Mouse (Mus musculus) kidney, embryonic 16.5 days (tissue): ENCODE measurements at regions not wholly inside any gene's neighbourhood (a gene's known extent, or its start where the extent isn't known, plus 50 kb on each side); places are given as distances from the start of the nearest gene placed in this dataset.
"Not testable (repeated sequence)": the region's sequence is repeated elsewhere in the genome, so short reads cannot be mapped to it uniquely, and the experiment has no call there.

Experiments
- ATAC-seq: fragments of 200-750 bp; cut with Nextera tagmentation; 2 replicates; pipeline ENCODE4 v1.8.0; 2017; ENCODE audit warnings: moderate TSS enrichment; ENCODE audit not compliant: low FRiP score, low TSS enrichment
- H3K27ac ChIP-seq: fragments of 300-500 bp; sonication (generic); 2 replicates; pipeline ENCODE4 v1.5.1; 2014; ENCODE audit warnings: low read length
- H3K27me3 ChIP-seq: fragments of 300-500 bp; sonication (generic); 2 replicates; pipeline ENCODE4 v1.6.1; 2014; ENCODE audit warnings: low read length, control low read depth, mixed read lengths; ENCODE audit not compliant: insufficient read depth
- H3K36me3 ChIP-seq: fragments of 300-500 bp; sonication (generic); 2 replicates; pipeline ENCODE4 v1.6.1; 2014; ENCODE audit warnings: low read length, control low read depth, mixed read lengths; ENCODE audit not compliant: insufficient read depth
- H3K4me1 ChIP-seq: fragments of 300-500 bp; sonication (generic); 2 replicates; pipeline ENCODE4 v1.6.1; 2014; ENCODE audit warnings: low read length, control low read depth, mixed read lengths; ENCODE audit not compliant: insufficient read depth
- H3K4me2 ChIP-seq: fragments of 300-500 bp; sonication (generic); replicated peaks from 2 replicates; pipeline ENCODE4 v1.6.1; 2014; ENCODE audit warnings: low read depth, low read length
- H3K4me3 ChIP-seq: fragments of 300-500 bp; sonication (generic); 2 replicates; pipeline ENCODE4 v1.5.1; 2014; ENCODE audit warnings: mild to moderate bottlenecking, low read length
- H3K9ac ChIP-seq: fragments of 300-500 bp; sonication (generic); replicated peaks from 2 replicates; pipeline ENCODE4 v1.6.1; 2014; ENCODE audit warnings: low read length
- H3K9me3 ChIP-seq: fragments of 300-500 bp; sonication (generic); 2 replicates; pipeline ENCODE4 v1.6.1; 2016; ENCODE audit warnings: low read length, control low read depth
- WGBS: fragments of 180-500 bp; shearing (Covaris S2); extraction: QIAGEN DNeasy Blood & Tissue Kit; methylation state at CpG from one replicate; pipeline ENCODE4 v1.1.7; 2014; 5-methylcytosine and 5-hydroxymethylcytosine counted together

DNA sequence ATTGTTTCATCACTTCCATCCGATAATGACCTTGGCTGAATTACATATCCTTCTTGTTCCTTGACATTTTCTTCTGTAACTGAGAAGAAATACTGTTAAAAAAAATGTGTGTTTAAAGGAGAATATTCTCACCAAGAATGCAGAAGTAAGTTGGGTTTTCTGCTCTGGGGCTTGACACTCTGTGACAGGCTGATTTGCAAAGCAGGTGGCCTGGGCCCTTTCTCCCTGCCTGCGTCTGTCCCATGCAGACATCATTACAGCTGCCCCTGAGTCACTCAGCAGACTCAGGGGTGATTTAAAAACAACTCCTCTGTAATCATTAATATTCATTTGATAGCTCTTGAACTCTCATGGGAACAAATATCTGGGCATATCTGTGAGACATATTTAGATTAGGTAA is 229.4 kb upstream of the Synpr start:
- Histone ChIP-seq H3K9me3 (no peaks in the 10 kb centered on the region), H3K9ac (no peak overlapping the region), H3K4me1 (no peaks in the 10 kb centered on the region), H3K4me3 (no peak overlapping the region), H3K27me3 (no peaks in the 10 kb centered on the region), H3K4me2 (no peak overlapping the region), H3K27ac (no peak overlapping the region), H3K36me3 (no peaks in the 10 kb centered on the region)
- WGBS: 61% methylated on average over 2 of the region's 2 CpGs
- no peak for ATAC-seq

DNA sequence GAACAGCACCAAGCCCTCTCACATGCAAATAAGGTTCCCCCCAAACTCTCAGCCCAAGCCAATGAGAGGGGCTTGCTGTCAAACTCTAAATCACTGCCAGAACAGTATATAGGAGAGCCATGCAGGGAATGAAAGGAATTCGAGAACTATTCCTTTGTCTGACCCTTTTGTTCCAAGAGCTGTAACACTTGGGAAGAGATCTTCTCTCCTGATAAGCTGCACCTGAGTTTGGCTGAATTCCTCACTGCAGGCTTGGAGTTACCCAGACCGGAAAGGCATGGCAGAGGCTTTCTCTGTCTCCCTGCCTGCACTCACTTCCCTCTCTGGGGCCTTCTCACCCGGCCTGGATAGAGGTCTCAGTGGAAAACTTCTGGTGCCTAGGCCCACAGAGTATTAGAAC is 219.7 kb upstream of the Cadps start:
- not testable (repeated sequence) for H3K4me2 ChIP-seq, H3K9ac ChIP-seq, H3K36me3 ChIP-seq, H3K9me3 ChIP-seq, H3K27ac ChIP-seq, H3K4me3 ChIP-seq, ATAC-seq, H3K4me1 ChIP-seq, H3K27me3 ChIP-seq
- 29% methylated on average over 3 of the region's 3 CpGs for WGBS

DNA sequence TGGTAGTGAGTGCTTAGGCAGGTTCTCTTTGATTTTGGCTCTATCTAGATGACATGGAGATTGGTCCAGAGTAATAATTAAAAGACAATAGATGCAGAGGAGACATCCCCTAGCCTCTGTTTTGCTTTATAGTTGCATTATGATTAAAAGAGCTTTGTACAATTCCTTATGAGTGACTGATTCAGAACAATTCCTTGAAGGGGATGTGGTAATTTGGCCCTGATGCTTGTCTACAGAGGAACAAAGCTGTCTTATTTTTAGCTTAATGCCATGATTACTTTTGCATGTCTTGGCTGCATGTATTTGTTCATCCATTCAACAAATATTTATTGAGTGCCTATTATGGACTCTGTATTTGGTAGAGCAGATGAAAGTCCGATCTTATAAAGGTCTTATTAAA is 218.9 kb upstream of the Cadps start:
- H3K4me3 ChIP-seq: no peak overlapping the region
- no peaks in the 10 kb centered on the region for H3K36me3 ChIP-seq
- no peak overlapping the region for H3K9ac ChIP-seq
- H3K27me3 ChIP-seq: no peaks in the 10 kb centered on the region
- no peak for ATAC-seq
- no peaks in the 10 kb centered on the region for H3K4me1 ChIP-seq
- 77% methylated on average over 1 of the region's 1 CpGs for WGBS
- no peak overlapping the region for H3K4me2 ChIP-seq
- no peaks in the 10 kb centered on the region for H3K9me3 ChIP-seq
- no peak overlapping the region for H3K27ac ChIP-seq

GRCm38 (mm10) chr14:13040176-13040575 is 217.3 kb upstream of the Cadps start:
- no peaks in the 10 kb centered on the region for H3K4me1 ChIP-seq
- ATAC-seq: no peak
- no peaks in the 10 kb centered on the region for H3K27me3 ChIP-seq
- WGBS: 82% methylated on average over 2 of the region's 2 CpGs
- H3K4me3 ChIP-seq: no peak overlapping the region
- H3K36me3 ChIP-seq: no peaks in the 10 kb centered on the region
- no peak overlapping the region for H3K27ac ChIP-seq
- no peak overlapping the region for H3K4me2 ChIP-seq
- no peaks in the 10 kb centered on the region for H3K9me3 ChIP-seq
- no peak overlapping the region for H3K9ac ChIP-seq

DNA sequence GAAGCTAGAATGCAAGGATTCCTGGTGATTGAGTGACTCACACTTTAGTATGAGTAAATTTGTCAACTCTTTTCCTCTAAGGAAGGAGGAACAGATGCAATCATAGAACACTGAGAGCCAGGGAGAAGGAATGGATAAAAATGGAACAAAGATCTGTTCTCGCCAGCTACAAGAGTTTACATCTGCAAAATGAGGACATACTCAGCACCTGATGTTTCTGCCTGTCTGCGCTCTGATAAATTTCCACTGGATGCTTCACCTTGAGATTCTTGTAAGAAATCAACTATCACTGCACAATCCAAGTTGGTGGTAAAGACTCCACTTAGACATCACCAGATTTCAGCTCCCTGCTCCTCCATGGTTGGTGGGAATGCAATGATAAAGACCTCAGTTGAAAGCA is 214.5 kb upstream of the Cadps start:
- no peak for ATAC-seq
- H3K4me1 ChIP-seq: no peaks in the 10 kb centered on the region
- H3K9ac ChIP-seq: no peak overlapping the region
- H3K9me3 ChIP-seq: no peaks in the 10 kb centered on the region
- H3K27me3 ChIP-seq: no peaks in the 10 kb centered on the region
- no peak overlapping the region for H3K4me3 ChIP-seq
- WGBS: 89% methylated on average over 2 of the region's 2 CpGs
- no peak overlapping the region for H3K4me2 ChIP-seq
- no peaks in the 10 kb centered on the region for H3K36me3 ChIP-seq
- no peak overlapping the region for H3K27ac ChIP-seq

GRCm38 (mm10) chr14:13029794-13030193 is 206.9 kb upstream of the Cadps start:
- Histone ChIP-seq H3K9me3 (no peaks in the 10 kb centered on the region), H3K4me1 (no peaks in the 10 kb centered on the region), H3K27ac (no peak overlapping the region), H3K4me3 (no peak overlapping the region), H3K36me3 (no peaks in the 10 kb centered on the region), H3K4me2 (no peak overlapping the region), H3K27me3 (no peaks in the 10 kb centered on the region), H3K9ac (no peak overlapping the region)
- no peak for ATAC-seq
- 72% methylated on average over 2 of the region's 2 CpGs for WGBS

DNA sequence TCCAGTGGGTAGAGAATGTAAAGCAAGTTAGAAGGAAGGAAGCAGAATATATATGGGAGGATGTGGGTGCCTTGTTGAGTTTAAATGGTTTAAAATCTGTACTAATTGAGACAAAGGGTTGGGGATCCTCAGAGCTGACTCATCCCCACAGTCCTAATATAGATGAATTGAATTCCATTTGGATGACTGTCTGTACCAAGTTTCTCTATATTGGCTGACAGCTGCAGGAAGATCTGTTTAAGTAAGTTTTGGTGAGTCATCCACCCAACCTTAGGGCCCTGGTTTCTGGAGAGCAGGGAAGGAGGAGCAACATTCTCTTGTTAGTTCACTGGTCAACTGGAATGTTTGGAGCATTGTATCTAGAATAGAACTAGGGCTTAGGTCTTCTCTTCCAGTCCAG is 199.9 kb upstream of the Cadps start:
- H3K4me2 ChIP-seq: no peak overlapping the region

DNA sequence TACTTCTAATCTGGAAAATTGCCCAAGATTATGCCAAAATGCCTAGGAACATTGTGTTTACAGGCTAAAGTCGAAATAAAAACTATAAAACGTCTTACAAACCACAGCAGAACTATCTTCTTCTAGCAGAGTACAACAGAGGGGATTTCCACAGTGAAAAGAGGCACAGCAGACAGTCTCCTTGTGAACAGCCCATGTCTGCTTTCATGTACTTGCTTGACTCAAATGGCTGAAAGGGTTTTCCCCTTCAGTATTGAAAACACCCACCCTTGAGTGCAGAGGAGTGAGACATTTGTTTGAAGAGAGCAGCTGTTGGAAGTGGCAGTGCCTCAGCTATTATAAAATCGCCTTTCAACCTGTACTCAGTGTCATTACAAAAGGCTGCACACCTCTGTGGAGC is 188.2 kb upstream of the Cadps start:
- Histone ChIP-seq H3K4me2 (no peak overlapping the region), H3K9me3 (no peaks in the 10 kb centered on the region), H3K4me1 (no peaks in the 10 kb centered on the region), H3K36me3 (no peaks in the 10 kb centered on the region), H3K27ac (no peak overlapping the region), H3K27me3 (no peaks in the 10 kb centered on the region), H3K9ac (no peak overlapping the region), H3K4me3 (no peak overlapping the region)
- WGBS: 73% methylated on average over 3 of the region's 3 CpGs
- no peak for ATAC-seq

More for the DNA sequence above, 199.9 kb upstream of the Cadps start:
- H3K4me1 ChIP-seq: no peaks in the 10 kb centered on the region
- no peaks in the 10 kb centered on the region for H3K36me3 ChIP-seq
- no peak overlapping the region for H3K27ac ChIP-seq
- ATAC-seq: no peak
- no peaks in the 10 kb centered on the region for H3K27me3 ChIP-seq
- H3K4me3 ChIP-seq: no peak overlapping the region
- no peak overlapping the region for H3K9ac ChIP-seq
- H3K9me3 ChIP-seq: no peaks in the 10 kb centered on the region

- no peak overlapping the region for H3K27ac ChIP-seq
- H3K9ac ChIP-seq: no peak overlapping the region
- no peaks in the 10 kb centered on the region for H3K36me3 ChIP-seq
- no peaks in the 10 kb centered on the region for H3K27me3 ChIP-seq
- no peak overlapping the region for H3K4me2 ChIP-seq
- H3K4me3 ChIP-seq: no peak overlapping the region
- no peaks in the 10 kb centered on the region for H3K4me1 ChIP-seq
- 86% methylated on average over 1 of the region's 1 CpGs for WGBS
- no peak for ATAC-seq
- no peaks in the 10 kb centered on the region for H3K9me3 ChIP-seq
Observed at GRCm38 (mm10) chr14:13000997-13001699, 178.3 kb upstream of the Cadps start.

DNA sequence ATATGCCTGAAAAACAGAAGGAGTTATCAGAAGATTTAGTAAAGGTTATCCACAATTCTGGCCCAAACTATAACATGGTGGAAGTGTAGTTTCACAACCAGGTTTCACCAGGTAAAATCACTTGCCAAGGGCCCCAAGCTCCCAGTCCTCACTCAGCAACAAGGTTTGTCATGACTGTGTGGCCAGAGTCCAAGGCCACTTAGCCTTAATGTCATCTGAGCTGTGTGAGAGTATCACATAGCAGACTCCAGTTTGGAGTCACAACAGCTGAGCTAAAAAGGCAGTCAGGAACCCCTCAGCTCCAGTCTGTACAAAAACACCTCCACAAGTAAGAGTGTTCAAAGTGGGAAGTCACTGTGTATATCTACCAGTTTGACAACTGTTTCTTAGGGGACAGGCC is 156.5 kb upstream of the Cadps start:
- Histone ChIP-seq H3K9ac (no peak overlapping the region), H3K4me1 (no peaks in the 10 kb centered on the region), H3K27ac (no peak overlapping the region), H3K4me3 (no peak overlapping the region), H3K36me3 (no peaks in the 10 kb centered on the region), H3K9me3 (no peaks in the 10 kb centered on the region), H3K4me2 (no peak overlapping the region), H3K27me3 (no peaks in the 10 kb centered on the region)
- ATAC-seq: no peak
